Mouse (Mus musculus): ENCODE results near the gene Map3k5.
"Not testable (repeated sequence)": the region's sequence is repeated elsewhere in the genome, so short reads cannot be mapped to it uniquely, and the experiment has no call there.

Map3k5 gene

GRCm38 (mm10) chr10:19968445-19968844 lies 34.2 kb downstream of the Map3k5 start:
- no peak for DNase-seq

GRCm38 (mm10) chr10:19969831-19970460 lies 35.7 kb downstream of the Map3k5 start:
- no peak for DNase-seq

- DNase-seq: not testable (repeated sequence)
These were observed 37.2 kb downstream of the Map3k5 start for GRCm38 (mm10) chr10:19971491-19971890.

GRCm38 (mm10) chr10:19973321-19974108 lies 39.2 kb downstream of the Map3k5 start:
- DNase-seq: no peak

GRCm38 (mm10) chr10:19977557-19977956 lies 43.3 kb downstream of the Map3k5 start:
- DNase-seq: no peak

GRCm38 (mm10) chr10:19978662-19979199 lies 44.5 kb downstream of the Map3k5 start:
- DNase-seq: no peak

GRCm38 (mm10) chr10:19987736-19988135 lies 53.5 kb downstream of the Map3k5 start:
- no peak for DNase-seq

- DNase-seq: no peak
These were observed 55.7 kb downstream of the Map3k5 start for GRCm38 (mm10) chr10:19989986-19990385.

GRCm38 (mm10) chr10:19990638-19991037 lies 56.4 kb downstream of the Map3k5 start:
- no peak for DNase-seq

GRCm38 (mm10) chr10:19991237-19991865 lies 57.1 kb downstream of the Map3k5 start:
- no peak for DNase-seq

- DNase-seq: peak; percentile 73
These were observed 57.6 kb downstream of the Map3k5 start for GRCm38 (mm10) chr10:19991866-19992252.

GRCm38 (mm10) chr10:19994469-19995450 lies 60.5 kb downstream of the Map3k5 start:
- DNase-seq: no peak

GRCm38 (mm10) chr10:19996151-19996550 lies 61.9 kb downstream of the Map3k5 start:
- no peak for DNase-seq

- DNase-seq: no peak
These were observed 65.6 kb downstream of the Map3k5 start for GRCm38 (mm10) chr10:19999703-20000407.

GRCm38 (mm10) chr10:20000408-20000770 lies 66.1 kb downstream of the Map3k5 start:
- DNase-seq: no peak

GRCm38 (mm10) chr10:20001990-20002389 lies 67.7 kb downstream of the Map3k5 start:
- DNase-seq: no peak

GRCm38 (mm10) chr10:20003006-20003405 lies 68.7 kb downstream of the Map3k5 start:
- DNase-seq: no peak

GRCm38 (mm10) chr10:20004786-20005185 lies 70.5 kb downstream of the Map3k5 start:
- DNase-seq: no peak

GRCm38 (mm10) chr10:20005491-20005952 lies 71.2 kb downstream of the Map3k5 start:
- peak; percentile 52 for DNase-seq

- no peak for DNase-seq
These were observed 72.2 kb downstream of the Map3k5 start for GRCm38 (mm10) chr10:20006333-20007093.

GRCm38 (mm10) chr10:20009310-20009709 lies 75.0 kb downstream of the Map3k5 start:
- DNase-seq: no peak
